8 mouse cellular contexts compared by ENCODE assay signal in the genomic region with DNA sequence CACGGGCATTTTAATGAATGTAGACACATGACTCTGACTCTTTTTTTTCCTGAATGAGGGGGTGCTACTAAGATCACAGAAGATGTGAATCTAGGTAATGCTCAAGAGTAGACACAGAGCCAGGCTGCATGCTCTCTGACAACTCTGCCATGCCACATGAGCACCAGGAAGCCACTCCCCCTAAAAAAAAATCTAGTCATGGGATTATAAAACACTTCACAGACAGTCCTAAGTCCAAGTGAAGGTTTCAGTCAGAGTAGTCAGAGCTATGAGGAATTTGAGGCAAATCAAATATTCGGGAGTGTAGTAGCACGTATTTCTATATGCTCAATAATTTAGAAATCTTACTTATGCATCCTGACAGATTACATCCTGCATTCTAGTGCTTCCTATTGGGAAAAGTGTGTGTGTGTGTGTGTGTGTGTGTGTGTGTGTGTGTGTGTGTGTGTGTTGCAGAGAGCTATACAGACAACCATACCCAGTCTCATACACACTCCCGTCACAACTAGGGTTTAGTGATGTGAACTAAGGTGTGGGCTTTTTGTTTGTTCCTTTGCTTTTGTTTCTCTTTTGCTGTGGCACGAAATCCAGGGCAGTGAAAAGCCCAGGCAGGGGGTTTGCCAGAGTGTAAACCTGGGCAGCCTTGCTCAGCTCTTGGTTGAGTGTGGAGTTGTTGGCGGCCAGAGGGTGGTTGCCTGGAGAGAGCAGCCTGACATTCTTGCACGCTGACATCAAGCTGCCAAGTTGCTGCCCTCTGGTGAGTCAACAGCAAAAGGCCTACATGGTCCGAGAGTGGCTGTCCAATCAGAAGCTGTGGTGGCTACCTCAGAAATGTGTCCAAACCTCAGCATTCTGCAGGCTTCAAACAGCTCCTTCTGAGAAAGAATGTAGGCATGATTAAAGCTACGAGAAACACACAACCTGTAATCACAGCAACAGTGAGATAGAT.
DNase-seq lines count a peak whose midpoint lies in the region; ATAC-seq and TF ChIP-seq lines count a peak whose summit lies in the region.

No protein-coding gene starts in this region.

- H3K9me3 ChIP-seq in midbrain, embryonic 14.5 days (ENCODE audit: control insufficient read depth, low read length) = no peaks in the 10 kb centered on the region

- TF ChIP-seq CTCF in layer of hippocampus, adult 2 months (conservative IDR thresholded peaks at IDR 0.05) = peak; percentile 49

- no peaks in the 10 kb centered on the region for H3K27me3 ChIP-seq in midbrain, embryonic 14.5 days (ENCODE audit: control insufficient read depth, insufficient read depth, low read length)

- H3K4me2 ChIP-seq in midbrain, embryonic 14.5 days (ENCODE audit: low read length) = no peak overlapping the region

- H3K4me1 ChIP-seq in midbrain, embryonic 14.5 days (ENCODE audit: control insufficient read depth, insufficient read depth, low read length) = no peaks in the 10 kb centered on the region

- H3K36me3 ChIP-seq in midbrain, embryonic 14.5 days (ENCODE audit: control insufficient read depth, insufficient read depth, low read length) = no peaks in the 10 kb centered on the region

- intact Hi-C loops in heart, postnatal 10 days (cut with DNase I) = loop anchor here (5.0 kb wide), 1 partner anchor 95 kb away; no protein-coding TSS in a partner anchor

- H3K27ac ChIP-seq in layer of hippocampus, adult 2 months = no peak overlapping the region
- H3K27ac ChIP-seq in midbrain, embryonic 14.5 days (replicated peaks; ENCODE audit: low read depth, low read length) = no peak overlapping the region

- no peak overlapping the region for H3K9ac ChIP-seq in midbrain, embryonic 14.5 days (replicated peaks; ENCODE audit: low read length)

- 58% methylated on average over 9 of the region's 9 CpGs for WGBS in midbrain, embryonic 14.5 days

- no peak overlapping the region for H3K4me3 ChIP-seq in layer of hippocampus, adult 2 months
- H3K4me3 ChIP-seq in midbrain, embryonic 14.5 days (replicated peaks; ENCODE audit: low read depth, low read length) = no peak overlapping the region

- peak; percentile 59 for DNase-seq in ovary, adult 18-20 months (ENCODE audit: low spot score)
- DNase-seq in ovary, postnatal 10 days (ENCODE audit: low spot score) = no peak
- DNase-seq in embryo, embryonic 11.5 days (ENCODE audit: low read depth, low spot score) = peak; percentile 8
- peak; percentile 65 for DNase-seq in heart, postnatal 10 days
- DNase-seq in layer of hippocampus, adult 2 months (ENCODE audit: low spot score in 2 of 2) = peak in 1 of 2 experiments; percentile 35
- DNase-seq in midbrain, embryonic 14.5 days = peak; percentile 29
- peak; percentile 19 for DNase-seq in urinary bladder, postnatal 25 days (ENCODE audit: low spot score)

- no peak for ATAC-seq in midbrain, embryonic 14.5 days (ENCODE audit: low FRiP score, low TSS enrichment)
- ATAC-seq in activated CD4-positive, CD25-positive, alpha-beta regulatory T cell, adult 4 months = no peak
